Mouse (Mus musculus) gastrocnemius, postnatal 10 days (tissue): ENCODE measurements around the gene Prtg. TPM values are rescaled to one million over a fixed set of nuclear protein-coding genes. Genes with fewer than 3 reads are reported as not detected.
A peak's percentile ranks its signal among the peaks of the same experiment; 100 is the strongest.

Experiments
- DNase-seq: peaks from one replicate; pipeline ENCODE4 v3.0.0; 2021; ENCODE audit warnings: mixed read lengths
- total RNA-seq, 2 experiments: library from RNA; stranded (reverse); gene quantifications; 2 replicates each; pipeline ENCODE4 v1.2.3; 2021

The Prtg gene
- total RNA-seq, 2 experiments from 2014 or later: 0.49 to 0.95 TPM

- no peak for DNase-seq
These were observed 109.1 kb downstream of the Prtg start for GRCm38 (mm10) chr9:72915728-72916127.

GRCm38 (mm10) chr9:72923068-72923467, 116.4 kb downstream of the Prtg start:
- no peak for DNase-seq

GRCm38 (mm10) chr9:72925021-72925934, 118.6 kb downstream of the Prtg start, which contains the start of gene Pygo1:
Gene Pygo1, plus strand, starts transcription at chr9:72925645.
- DNase-seq: peak; percentile 60

GRCm38 (mm10) chr9:72925935-72926258, 119.2 kb downstream of the Prtg start:
- no peak for DNase-seq

- DNase-seq: no peak
These were observed 124.6 kb downstream of the Prtg start for GRCm38 (mm10) chr9:72931166-72931790.

- no peak for DNase-seq
These were observed 128.6 kb downstream of the Prtg start for GRCm38 (mm10) chr9:72935309-72935708.

- no peak for DNase-seq
These were observed 129.6 kb downstream of the Prtg start for GRCm38 (mm10) chr9:72936301-72936700.

GRCm38 (mm10) chr9:72943424-72943823, 136.8 kb downstream of the Prtg start:
- no peak for DNase-seq

- DNase-seq: no peak
These were observed 137.6 kb downstream of the Prtg start for GRCm38 (mm10) chr9:72944286-72944685.

- no peak for DNase-seq
These were observed 140.3 kb downstream of the Prtg start for GRCm38 (mm10) chr9:72947010-72947409.

GRCm38 (mm10) chr9:72949572-72949971, 142.9 kb downstream of the Prtg start:
- no peak for DNase-seq

- no peak for DNase-seq
These were observed 148.1 kb downstream of the Prtg start for GRCm38 (mm10) chr9:72954746-72955145.

GRCm38 (mm10) chr9:72955546-72955945, 148.9 kb downstream of the Prtg start:
- DNase-seq: peak; percentile 20

- peak; percentile 58 for DNase-seq
These were observed 152.1 kb downstream of the Prtg start, which contains the start of the genes Dyx1c1 and Gm44503 for GRCm38 (mm10) chr9:72958521-72959450. Gene Dyx1c1, plus strand, starts transcription at chr9:72958785. Gene Gm44503, plus strand, starts transcription at chr9:72958852.

GRCm38 (mm10) chr9:72961346-72961745, 154.7 kb downstream of the Prtg start:
- DNase-seq: no peak

- DNase-seq: no peak
These were observed 155.3 kb downstream of the Prtg start for GRCm38 (mm10) chr9:72961959-72962358.

Other genes starting within 250 kb of the Prtg start
- gene Nedd4, start 144.5 kb upstream of the Prtg start, total RNA-seq: 100 to 1,000 TPM; 563 to 619 TPM
- 1 to 10 TPM; 5.0 to 5.3 TPM for gene Pygo1, start 118.8 kb downstream of the Prtg start, total RNA-seq
- gene Dyx1c1, start 151.9 kb downstream of the Prtg start, total RNA-seq: under 1 TPM; 0.47 to 0.59 TPM
- gene Gm44503, start 152.0 kb downstream of the Prtg start, total RNA-seq: not detected
- gene Ccpg1os, start 178.5 kb downstream of the Prtg start, total RNA-seq: 1 to 10 TPM; 5.1 to 5.2 TPM
- 10 to 100 TPM; 30.0 to 36.4 TPM for gene Ccpg1, start 178.6 kb downstream of the Prtg start, total RNA-seq
- 1 to 10 TPM; 4.4 to 5.3 TPM for gene Pigb, start 233.5 kb downstream of the Prtg start, total RNA-seq
- 1 to 10 TPM; 2.1 to 2.9 TPM for gene Rab27a, start 238.0 kb downstream of the Prtg start, total RNA-seq